Mouse (Mus musculus) hindbrain, embryonic 13.5 days (tissue): ENCODE results near the gene Tlk1. TPM values are rescaled to one million over a fixed set of nuclear protein-coding genes. Genes with fewer than 3 reads are reported as not detected.

Experiments used
- ATAC-seq: fragments of 200-750 bp; cut with Nextera tagmentation; 2 replicates; pipeline ENCODE4 v1.8.0; 2017; ENCODE audit warnings: moderate TSS enrichment; ENCODE audit not compliant: low FRiP score
- H3K27ac ChIP-seq: fragments of 300-500 bp; sonication (generic); 2 replicates; pipeline ENCODE4 v1.5.1; 2015; ENCODE audit warnings: inconsistent platforms, mild to moderate bottlenecking, moderate library complexity
- H3K27me3 ChIP-seq: fragments of 300-500 bp; sonication (generic); 2 replicates; pipeline ENCODE4 v1.6.1; 2015; ENCODE audit warnings: mild to moderate bottlenecking, inconsistent platforms
- H3K36me3 ChIP-seq: fragments of 300-500 bp; sonication (generic); 2 replicates; pipeline ENCODE4 v1.6.1; 2015; ENCODE audit warnings: mild to moderate bottlenecking, inconsistent platforms
- H3K4me1 ChIP-seq: fragments of 300-500 bp; sonication (generic); replicated peaks from 2 replicates; pipeline ENCODE4 v1.6.1; 2015; ENCODE audit warnings: inconsistent platforms
- H3K4me2 ChIP-seq: fragments of 300-500 bp; sonication (generic); 2 replicates; pipeline ENCODE4 v1.6.1; 2015; ENCODE audit warnings: inconsistent platforms, mild to moderate bottlenecking, moderate library complexity
- H3K4me3 ChIP-seq: fragments of 300-500 bp; sonication (generic); 2 replicates; pipeline ENCODE4 v1.5.1; 2015; ENCODE audit warnings: mild to moderate bottlenecking, inconsistent platforms
- H3K9ac ChIP-seq: fragments of 300-500 bp; sonication (generic); 2 replicates; pipeline ENCODE4 v1.6.1; 2015; ENCODE audit warnings: mild to moderate bottlenecking, inconsistent platforms
- H3K9me3 ChIP-seq: fragments of 300-500 bp; sonication (generic); 2 replicates; pipeline ENCODE4 v1.6.1; 2016; ENCODE audit warnings: inconsistent platforms
- WGBS: fragments of 180-500 bp; shearing (Covaris S2); methylation state at CpG from one replicate; pipeline ENCODE4 v1.1.7; 2015; 5-methylcytosine and 5-hydroxymethylcytosine counted together
- polyA plus RNA-seq: library from polyadenylated mRNA; unstranded; fragments of >200 nt; fragmentation: Nextera tagmentation; extraction: Ambion mirVana; gene quantifications from 2 replicates; pipeline ENCODE4 v1.2.1, GENCODE M21; 2015

Tlk1 gene
- polyA plus RNA-seq, 1 experiment from 2014 or later, result 22.2 TPM

GRCm38 (mm10) chr2:70667016-70667415, 158.5 kb downstream of the Tlk1 start:
- no peak for ATAC-seq
- Histone ChIP-seq H3K4me2 (no peak overlapping the region), H3K27ac (no peak overlapping the region), H3K4me3 (no peak overlapping the region), H3K4me1 (peaks cover 17% of the 10 kb centered on the region), H3K27me3 (no peaks in the 10 kb centered on the region), H3K9ac (no peak overlapping the region), H3K36me3 (no peaks in the 10 kb centered on the region), H3K9me3 (no peaks in the 10 kb centered on the region)
- 93% methylated on average over 7 of the region's 7 CpGs for WGBS

DNA sequence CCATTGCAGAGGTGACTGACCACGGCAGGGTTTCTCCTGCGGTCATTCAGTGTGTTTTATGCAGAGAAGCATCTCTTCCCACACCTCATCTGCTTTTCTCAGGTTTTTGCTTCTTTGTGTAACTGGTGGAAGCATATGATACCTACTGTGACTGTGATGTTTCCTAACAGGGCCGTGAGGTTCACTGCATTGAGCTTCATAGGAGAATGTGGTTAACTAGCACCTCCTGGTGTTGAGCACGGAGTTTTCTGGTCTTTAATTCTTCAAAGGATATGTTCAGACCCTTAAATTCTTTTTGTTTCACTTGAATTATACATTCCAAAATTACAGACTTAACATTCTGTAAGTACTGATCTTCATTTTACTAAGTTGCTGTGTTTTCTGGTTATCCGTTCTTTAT, 161.8 kb downstream of the Tlk1 start:
- Histone ChIP-seq H3K4me3 (no peak overlapping the region), H3K9ac (no peak overlapping the region), H3K36me3 (no peaks in the 10 kb centered on the region), H3K27ac (no peak overlapping the region), H3K4me2 (no peak overlapping the region), H3K27me3 (no peaks in the 10 kb centered on the region), H3K9me3 (no peaks in the 10 kb centered on the region), H3K4me1 (peaks cover 23% of the 10 kb centered on the region)
- no peak for ATAC-seq
- 82% methylated on average over 5 of the region's 5 CpGs for WGBS

Other genes with a start within 250 kb of the Tlk1 start
- gene Gorasp2, start 164.2 kb downstream of the Tlk1 start, polyA plus RNA-seq, result 118 and 127 TPM in 2 replicates
- 3.1 and 3.7 TPM in 2 replicates for gene Gm26558, start 163.6 kb downstream of the Tlk1 start, polyA plus RNA-seq
- 34.0 and 35.8 TPM in 2 replicates for gene Dcaf17, start 229.6 kb upstream of the Tlk1 start, polyA plus RNA-seq
- gene Mettl8, start 229.9 kb upstream of the Tlk1 start, polyA plus RNA-seq, result 15.7 and 16.4 TPM in 2 replicates